Comparison of ENCODE assay signal across 16 mouse cellular contexts in genomic region chr5:19465383-19465782, GRCm38 (mm10).
DNase-seq lines count a peak whose midpoint lies in the region; ATAC-seq lines count a peak whose summit lies in the region.
"Had no signal": no experiment of that assay in that cellular context is flagged by ENCODE, and none has a peak within 500 bp of the region (broad histone marks: within the 10 kb centered on the region; RNA-seq: fewer than 3 reads in every experiment).

No protein-coding gene starts in this region.

- H3K4me3 ChIP-seq in neural tube, embryonic 14.5 days (ENCODE audit: low read depth, low read length) = no peak overlapping the region
- H3K4me3 ChIP-seq in neural tube, embryonic 15.5 days (replicated peaks) = no peak overlapping the region
- H3K4me3 ChIP-seq: embryonic facial prominence, embryonic 12.5 days; forebrain, embryonic 10.5 days; hindbrain, embryonic 12.5 days had no signal

- no peaks in the 10 kb centered on the region for H3K4me1 ChIP-seq in neural tube, embryonic 14.5 days (ENCODE audit: control insufficient read depth, insufficient read depth, low read length)
- no peaks in the 10 kb centered on the region for H3K4me1 ChIP-seq in neural tube, embryonic 15.5 days
- H3K4me1 ChIP-seq: embryonic facial prominence, embryonic 12.5 days; forebrain, embryonic 10.5 days; hindbrain, embryonic 12.5 days had no signal

- H3K9ac ChIP-seq in neural tube, embryonic 14.5 days (replicated peaks; ENCODE audit: low read depth, low read length) = no peak overlapping the region
- H3K9ac ChIP-seq in neural tube, embryonic 15.5 days (replicated peaks) = no peak overlapping the region
- H3K9ac ChIP-seq: embryonic facial prominence, embryonic 12.5 days; hindbrain, embryonic 12.5 days had no signal

- no peaks in the 10 kb centered on the region for H3K27me3 ChIP-seq in neural tube, embryonic 14.5 days (ENCODE audit: control insufficient read depth, insufficient read depth, low read length)
- no peaks in the 10 kb centered on the region for H3K27me3 ChIP-seq in neural tube, embryonic 15.5 days (replicated peaks)
- H3K27me3 ChIP-seq: embryonic facial prominence, embryonic 12.5 days; hindbrain, embryonic 12.5 days had no signal

- H3K27ac ChIP-seq in neural tube, embryonic 14.5 days (ENCODE audit: low read depth, low read length) = no peak overlapping the region
- no peak overlapping the region for H3K27ac ChIP-seq in neural tube, embryonic 15.5 days (replicated peaks)
- H3K27ac ChIP-seq: embryonic facial prominence, embryonic 12.5 days; forebrain, embryonic 10.5 days; hindbrain, embryonic 12.5 days had no signal

- H3K4me2 ChIP-seq in neural tube, embryonic 14.5 days (ENCODE audit: low read depth, low read length) = no peak overlapping the region
- no peak overlapping the region for H3K4me2 ChIP-seq in neural tube, embryonic 15.5 days
- H3K4me2 ChIP-seq: embryonic facial prominence, embryonic 12.5 days; hindbrain, embryonic 12.5 days had no signal

- 59% methylated on average over 2 of the region's 2 CpGs for WGBS in neural tube, embryonic 14.5 days
- 58% methylated on average over 2 of the region's 2 CpGs for WGBS in neural tube, embryonic 15.5 days

- H3K9me3 ChIP-seq in neural tube, embryonic 14.5 days (ENCODE audit: control insufficient read depth, low read length) = no peaks in the 10 kb centered on the region
- H3K9me3 ChIP-seq in neural tube, embryonic 15.5 days (replicated peaks) = no peaks in the 10 kb centered on the region
- H3K9me3 ChIP-seq: embryonic facial prominence, embryonic 12.5 days; forebrain, embryonic 10.5 days; hindbrain, embryonic 12.5 days had no signal

- DNase-seq in gastrocnemius, postnatal 10 days = peak; percentile 4
- DNase-seq in gastrocnemius, postnatal 4 days (ENCODE audit: low spot score in 2 of 2) = no peak
- DNase-seq in cerebellum, adult 8-10 months = peak; percentile 14
- no peak for DNase-seq in spleen, postnatal 10 days (ENCODE audit: low spot score in 2 of 2)
- DNase-seq in ovary, postnatal 14 days (ENCODE audit: low spot score) = no peak
- DNase-seq: gastrocnemius, postnatal 36 days; kidney, postnatal 14 days; lung, adult 2 months; midbrain, embryonic 14.5 days had no signal

- H3K36me3 ChIP-seq in neural tube, embryonic 14.5 days (ENCODE audit: control insufficient read depth, insufficient read depth, low read length) = no peaks in the 10 kb centered on the region
- no peaks in the 10 kb centered on the region for H3K36me3 ChIP-seq in neural tube, embryonic 15.5 days
- H3K36me3 ChIP-seq: embryonic facial prominence, embryonic 12.5 days; forebrain, embryonic 10.5 days; hindbrain, embryonic 12.5 days had no signal

- 0 out of 2 replicates have a peak, but pooled peaks have one; percentile 17 for ATAC-seq in neural tube, embryonic 14.5 days (ENCODE audit: low read depth)
- ATAC-seq in neural tube, embryonic 15.5 days (ENCODE audit: low FRiP score) = no peak
- ATAC-seq: activated CD4-positive, CD25-positive, alpha-beta regulatory T cell, adult 4 months; intestine, embryonic 16.5 days had no signal

Comparison
In these comparisons a context has a peak if more than half of its experiments do, and no peak if none do; other contexts are left out.
1. DNase-seq: peak in gastrocnemius, postnatal 10 days (single experiment) and cerebellum, adult 8-10 months (single experiment); none in gastrocnemius, postnatal 4 days (0 of 2), spleen, postnatal 10 days (0 of 2) and ovary, postnatal 14 days (single experiment).